Mouse (Mus musculus): ENCODE results near the gene Dtx3. TPM values are rescaled to one million over a fixed set of nuclear protein-coding genes. Genes with fewer than 3 reads are reported as not detected.
"Not testable (repeated sequence)": the region's sequence is repeated elsewhere in the genome, so short reads cannot be mapped to it uniquely, and the experiment has no call there.

The Dtx3 gene
- polyA plus RNA-seq, 1 experiment from 2014 or later, result 151 TPM

- no peaks in the 10 kb centered on the region for H3K9me3 ChIP-seq
- H3K27ac ChIP-seq, result no peak overlapping the region
- 20% methylated on average over 15 of the region's 15 CpGs for WGBS
- H3K27me3 ChIP-seq (ENCODE audit: insufficient read depth, poor library complexity, severe bottlenecking), result peaks cover 96% of the 10 kb centered on the region
- H3K4me1 ChIP-seq (replicated peaks), result peaks cover 43% of the 10 kb centered on the region
- no peak for DNase-seq (ENCODE audit: low spot score)
- peak overlapping the region; percentile 63 for H3K4me3 ChIP-seq
- H3K36me3 ChIP-seq, result no peaks in the 10 kb centered on the region
Observed at GRCm38 (mm10) chr10:127166771-127167613, 28.5 kb downstream of the Dtx3 start.

GRCm38 (mm10) chr10:127166404-127166715, 29.2 kb downstream of the Dtx3 start:
- DNase-seq (ENCODE audit: low spot score), result no peak
- H3K27me3 ChIP-seq (ENCODE audit: insufficient read depth, poor library complexity, severe bottlenecking), result peaks cover 89% of the 10 kb centered on the region
- H3K36me3 ChIP-seq, result no peaks in the 10 kb centered on the region
- H3K9me3 ChIP-seq, result no peaks in the 10 kb centered on the region
- peaks cover 43% of the 10 kb centered on the region for H3K4me1 ChIP-seq (replicated peaks)
- peak overlapping the region; percentile 63 for H3K4me3 ChIP-seq
- H3K27ac ChIP-seq, result peak overlapping the region; percentile 84; the same call in 1 of the 2 replicates
- WGBS, result 4% methylated on average over 11 of the region's 11 CpGs

- Histone ChIP-seq H3K36me3 (no peaks in the 10 kb centered on the region), H3K4me1 (replicated peaks) (peaks cover 39% of the 10 kb centered on the region), H3K4me3 (peak overlapping the region; percentile 63), H3K27ac (peak overlapping the region; percentile 84), H3K27me3 (ENCODE audit: insufficient read depth, poor library complexity, severe bottlenecking) (peaks cover 84% of the 10 kb centered on the region), H3K9me3 (no peaks in the 10 kb centered on the region)
- WGBS, result under 1% methylated on average over 56 of the region's 56 CpGs
- DNase-seq (ENCODE audit: low spot score), result peak; percentile 70
Observed at GRCm38 (mm10) chr10:127165654-127166403, 29.7 kb downstream of the Dtx3 start.

- H3K4me1 ChIP-seq (replicated peaks), result peaks cover 34% of the 10 kb centered on the region
- H3K9me3 ChIP-seq, result no peaks in the 10 kb centered on the region
- peak overlapping the region; percentile 84 for H3K27ac ChIP-seq
- under 1% methylated on average over 42 of the region's 42 CpGs for WGBS
- no peak for DNase-seq (ENCODE audit: low spot score)
- no peaks in the 10 kb centered on the region for H3K36me3 ChIP-seq
- H3K4me3 ChIP-seq, result peak overlapping the region; percentile 63
- H3K27me3 ChIP-seq (ENCODE audit: insufficient read depth, poor library complexity, severe bottlenecking), result peaks cover 79% of the 10 kb centered on the region
Observed at GRCm38 (mm10) chr10:127165354-127165653, 30.2 kb downstream of the Dtx3 start.

- Histone ChIP-seq H3K4me3 (peak within 1 kb of the TSS; percentile 63), H3K27me3 (ENCODE audit: insufficient read depth, poor library complexity, severe bottlenecking) (peaks cover 74% of the 10 kb centered on the region), H3K9me3 (no peaks in the 10 kb centered on the region), H3K36me3 (no peaks in the 10 kb centered on the region), H3K4me1 (replicated peaks) (peaks cover 29% of the 10 kb centered on the region), H3K27ac (peak within 1 kb of the TSS; percentile 84)
- WGBS, result 2% methylated on average over 52 of the region's 52 CpGs
- DNase-seq (ENCODE audit: low spot score), result peak; percentile 87
Observed at GRCm38 (mm10) chr10:127164631-127165353, 30.7 kb downstream of the Dtx3 start, which contains the start of gene B4galnt1. Gene B4galnt1 (plus strand): TSS chr10:127165225.

- Histone ChIP-seq H3K4me1 (replicated peaks) (peaks cover 26% of the 10 kb centered on the region), H3K36me3 (no peaks in the 10 kb centered on the region), H3K27me3 (ENCODE audit: insufficient read depth, poor library complexity, severe bottlenecking) (peaks cover 68% of the 10 kb centered on the region), H3K27ac (peak overlapping the region; percentile 84; the same call in 1 of the 2 replicates), H3K4me3 (peak overlapping the region; percentile 63; the same call in 1 of the 2 replicates), H3K9me3 (no peaks in the 10 kb centered on the region)
- 95% methylated on average over 4 of the region's 4 CpGs for WGBS
- DNase-seq (ENCODE audit: low spot score), result no peak
Observed at GRCm38 (mm10) chr10:127164190-127164589, 31.3 kb downstream of the Dtx3 start.

- not testable (repeated sequence) for H3K4me3 ChIP-seq; DNase-seq (ENCODE audit: low spot score); H3K36me3 ChIP-seq; H3K27ac ChIP-seq; H3K9me3 ChIP-seq
- Histone ChIP-seq H3K27me3 (ENCODE audit: insufficient read depth, poor library complexity, severe bottlenecking) (peaks cover 54% of the 10 kb centered on the region), H3K4me1 (replicated peaks) (peaks cover 26% of the 10 kb centered on the region)
- WGBS, result 58% methylated on average over 7 of the region's 7 CpGs
Observed at GRCm38 (mm10) chr10:127162771-127163261, 32.7 kb downstream of the Dtx3 start.

GRCm38 (mm10) chr10:127160728-127161127, 34.8 kb downstream of the Dtx3 start:
- Histone ChIP-seq H3K27me3 (ENCODE audit: insufficient read depth, poor library complexity, severe bottlenecking) (peaks cover 33% of the 10 kb centered on the region), H3K36me3 (no peaks in the 10 kb centered on the region), H3K4me1 (replicated peaks) (peaks cover 13% of the 10 kb centered on the region), H3K27ac (no peak overlapping the region), H3K9me3 (no peaks in the 10 kb centered on the region), H3K4me3 (no peak overlapping the region)
- DNase-seq (ENCODE audit: low spot score), result no peak
- WGBS, result 74% methylated on average over 3 of the region's 3 CpGs

- H3K4me3 ChIP-seq, result no peak overlapping the region
- H3K36me3 ChIP-seq, result no peaks in the 10 kb centered on the region
- no peak overlapping the region for H3K27ac ChIP-seq
- no peak for DNase-seq (ENCODE audit: low spot score)
- H3K9me3 ChIP-seq, result no peaks in the 10 kb centered on the region
- H3K27me3 ChIP-seq (ENCODE audit: insufficient read depth, poor library complexity, severe bottlenecking), result peaks cover 26% of the 10 kb centered on the region
- peaks cover 7% of the 10 kb centered on the region for H3K4me1 ChIP-seq (replicated peaks)
- 84% methylated on average over 9 of the region's 9 CpGs for WGBS
Observed at GRCm38 (mm10) chr10:127160081-127160480, 35.4 kb downstream of the Dtx3 start.

GRCm38 (mm10) chr10:127158471-127158870, 37.1 kb downstream of the Dtx3 start:
- no peak overlapping the region for H3K4me3 ChIP-seq
- no peak for DNase-seq (ENCODE audit: low spot score)
- H3K36me3 ChIP-seq, result no peaks in the 10 kb centered on the region
- H3K27me3 ChIP-seq (ENCODE audit: insufficient read depth, poor library complexity, severe bottlenecking), result peaks cover 10% of the 10 kb centered on the region
- no peaks in the 10 kb centered on the region for H3K9me3 ChIP-seq
- 77% methylated on average over 3 of the region's 3 CpGs for WGBS
- H3K27ac ChIP-seq, result no peak overlapping the region
- no peaks in the 10 kb centered on the region for H3K4me1 ChIP-seq (replicated peaks)

- no peaks in the 10 kb centered on the region for H3K36me3 ChIP-seq
- H3K27me3 ChIP-seq (ENCODE audit: insufficient read depth, poor library complexity, severe bottlenecking), result no peaks in the 10 kb centered on the region
- no peak overlapping the region for H3K4me3 ChIP-seq
- no peaks in the 10 kb centered on the region for H3K4me1 ChIP-seq (replicated peaks)
- DNase-seq (ENCODE audit: low spot score), result no peak
- no peak overlapping the region for H3K27ac ChIP-seq
- WGBS, result 83% methylated on average over 1 of the region's 1 CpGs
- 0 out of 2 replicates have a peak, but pooled peaks cover 3% of the 10 kb centered on the region for H3K9me3 ChIP-seq
Observed at GRCm38 (mm10) chr10:127156511-127156910, 39.0 kb downstream of the Dtx3 start.

- H3K27ac ChIP-seq, result no peak overlapping the region
- H3K9me3 ChIP-seq, result 0 out of 2 replicates have a peak, but pooled peaks cover 3% of the 10 kb centered on the region
- no peaks in the 10 kb centered on the region for H3K36me3 ChIP-seq
- H3K4me1 ChIP-seq (replicated peaks), result no peaks in the 10 kb centered on the region
- no peak for DNase-seq (ENCODE audit: low spot score)
- WGBS, result 94% methylated on average over 1 of the region's 1 CpGs
- H3K4me3 ChIP-seq, result no peak overlapping the region
- no peaks in the 10 kb centered on the region for H3K27me3 ChIP-seq (ENCODE audit: insufficient read depth, poor library complexity, severe bottlenecking)
Observed at GRCm38 (mm10) chr10:127156089-127156488, 39.4 kb downstream of the Dtx3 start.
